Mouse (Mus musculus) B cell, adult 62 days (primary cell): ENCODE results near the gene Gm3839. TPM values are rescaled to one million over a fixed set of nuclear protein-coding genes. Genes with fewer than 3 reads are reported as not detected.

Experiments
- total RNA-seq: library from RNA; stranded (reverse); gene quantifications from 4 replicates; pipeline ENCODE4 v1.2.4, GENCODE M21; 2023

Gm3839 gene
- not detected in 4 replicates for total RNA-seq

GRCm38 (mm10) chr14:11356626-11357025 lies at the start of gene Gm3839:
Gene Gm3839 (minus strand): TSS chr14:11356726.

Other genes starting within 250 kb of the Gm3839 start
- 6.5 to 13.7 TPM (median 8.3 TPM) in 4 replicates for gene Fhit, start 194.7 kb downstream of the Gm3839 start, total RNA-seq
- 0.64 to 0.66 TPM in 2 of 4 replicates, not detected in the others for gene Ptprg, start 196.8 kb upstream of the Gm3839 start, total RNA-seq